Mouse (Mus musculus) left cerebral cortex, adult 11 months (tissue): ENCODE data around the gene Phtf2.
"Not testable (repeated sequence)": the region's sequence is repeated elsewhere in the genome, so short reads cannot be mapped to it uniquely, and the experiment has no call there.

Experiments used
- DNase-seq: peaks from one replicate; pipeline ENCODE4 v3.0.0; 2022; ENCODE audit warnings: low spot score

Gene Phtf2

DNA sequence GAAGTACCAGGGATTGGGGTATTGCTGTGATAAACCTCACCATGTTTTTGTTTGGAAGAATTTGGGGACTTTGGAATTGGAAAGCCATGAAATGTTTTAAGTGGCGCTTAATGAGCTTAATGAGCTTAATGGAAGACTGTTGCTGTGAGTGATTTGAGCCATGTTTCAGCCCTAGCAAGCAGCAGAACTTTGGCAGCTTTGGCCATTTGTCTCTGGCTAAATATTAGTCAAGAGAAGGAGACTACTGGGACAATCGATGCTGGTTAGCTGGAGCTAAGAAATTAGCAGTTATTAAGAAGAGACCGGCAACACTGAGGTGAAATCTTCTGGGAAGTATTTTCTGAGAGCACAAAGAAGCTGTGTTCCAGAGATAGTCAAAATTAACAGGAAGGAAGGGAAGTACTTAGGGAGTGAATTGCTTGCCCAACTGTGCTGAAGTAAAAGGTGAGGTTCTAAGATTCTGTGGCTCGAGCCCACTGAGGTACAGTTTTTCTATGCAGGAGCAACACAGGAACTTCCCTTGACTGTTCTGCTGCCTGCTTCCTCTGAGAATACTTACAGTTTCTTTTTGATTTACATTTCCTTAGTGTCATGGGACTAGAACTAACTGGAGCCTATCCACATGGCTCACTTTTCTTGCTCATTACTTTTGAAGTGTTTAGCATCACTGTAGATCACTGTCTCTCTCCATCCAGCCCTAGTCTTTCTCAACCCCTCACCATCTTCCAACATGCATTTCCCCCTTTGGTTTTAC lies 17.5 kb downstream of the Phtf2 start:
- DNase-seq, result no peak

DNA sequence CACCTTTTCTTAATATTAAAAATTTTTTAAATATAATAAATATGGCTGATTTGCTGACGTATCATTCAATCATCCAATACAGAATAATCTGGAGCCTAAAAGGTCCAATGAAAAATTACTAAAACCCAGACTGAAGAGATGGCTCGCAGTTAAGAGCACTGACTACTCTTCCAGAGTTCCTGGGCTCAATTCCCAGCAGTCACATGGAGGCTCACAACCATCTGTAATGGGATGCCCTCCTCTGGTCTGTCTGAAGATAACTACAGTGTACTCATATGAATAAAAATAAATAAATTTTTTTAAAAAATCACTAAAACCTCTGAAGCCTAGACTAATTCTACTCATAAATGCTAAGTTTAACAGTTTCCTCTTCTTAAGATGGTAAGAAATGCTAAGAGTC lies 20.0 kb downstream of the Phtf2 start:
- DNase-seq, result no peak

DNA sequence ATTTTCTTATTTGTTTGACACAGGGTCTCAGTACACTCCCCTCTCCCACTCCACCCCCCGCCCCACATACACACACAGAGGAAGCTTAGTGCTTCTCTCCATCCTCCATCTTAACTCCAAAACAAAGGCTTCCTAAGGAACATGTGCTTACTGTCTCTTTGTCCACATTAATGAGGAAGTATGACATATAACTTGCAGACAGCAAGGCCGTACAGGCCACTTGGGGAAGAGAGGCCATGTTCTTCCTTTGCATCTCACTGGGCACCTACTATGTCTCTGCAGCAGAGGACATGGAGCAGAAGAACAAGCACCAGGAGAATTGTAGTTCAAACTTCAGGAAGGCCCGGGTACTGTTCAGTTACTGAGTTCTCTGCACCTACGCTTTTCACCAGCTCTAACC lies 21.4 kb downstream of the Phtf2 start:
- no peak for DNase-seq

DNA sequence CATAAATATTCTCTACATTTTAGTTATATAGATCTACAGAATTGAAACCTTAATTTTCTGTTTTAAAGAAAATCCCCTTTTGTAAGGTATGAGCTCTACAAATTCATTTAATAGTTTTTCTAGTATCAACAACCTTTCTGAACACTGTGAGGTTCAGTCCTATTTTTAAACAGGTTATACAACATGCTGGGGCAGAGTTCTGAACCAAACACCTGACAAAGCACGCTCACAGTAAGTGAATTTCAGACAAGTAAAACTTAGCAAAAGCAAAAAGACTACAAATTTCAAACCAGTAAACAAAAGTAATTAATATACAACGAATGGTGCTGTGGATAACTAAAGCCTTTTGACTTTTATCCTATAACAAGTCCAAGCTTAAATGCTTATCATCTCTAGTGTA lies 23.5 kb downstream of the Phtf2 start:
- DNase-seq, result no peak

DNA sequence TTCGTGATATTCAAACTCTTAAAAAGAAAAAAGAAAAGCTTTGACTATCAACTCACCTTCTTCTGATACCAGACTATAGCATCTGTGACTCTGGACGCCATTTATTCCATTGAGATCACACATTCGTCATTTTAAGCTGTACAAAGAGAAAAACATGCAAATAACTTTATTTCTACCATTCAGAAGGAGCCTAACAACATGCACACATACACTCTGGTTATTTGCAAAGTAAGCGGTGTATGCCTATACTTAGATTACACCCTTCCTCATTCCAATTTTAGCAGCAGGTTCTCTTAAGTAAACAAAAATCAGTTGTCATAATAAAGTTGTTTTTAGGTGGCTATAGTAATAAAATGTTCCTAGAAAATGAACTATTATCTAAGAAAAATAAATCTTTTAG lies 26.9 kb downstream of the Phtf2 start:
- no peak for DNase-seq

DNA sequence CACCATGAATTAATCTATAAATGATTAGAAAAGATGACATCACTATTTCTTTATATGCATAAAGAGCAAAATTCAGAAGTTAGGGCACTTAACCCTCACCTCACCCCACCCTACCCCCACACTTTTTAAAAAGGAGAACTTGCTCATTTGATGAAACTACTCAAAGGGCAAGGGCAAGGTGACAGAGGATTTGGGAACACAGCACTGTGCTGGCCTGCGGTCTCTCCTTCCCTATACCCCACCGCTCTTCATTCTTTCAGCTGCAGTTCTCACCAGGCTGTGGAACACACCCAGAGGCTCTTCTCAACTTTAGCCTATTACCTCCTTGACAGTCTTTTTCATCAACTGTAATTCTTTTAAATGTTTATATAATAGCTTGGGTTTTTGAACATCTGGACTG lies 34.9 kb downstream of the Phtf2 start:
- no peak for DNase-seq

DNA sequence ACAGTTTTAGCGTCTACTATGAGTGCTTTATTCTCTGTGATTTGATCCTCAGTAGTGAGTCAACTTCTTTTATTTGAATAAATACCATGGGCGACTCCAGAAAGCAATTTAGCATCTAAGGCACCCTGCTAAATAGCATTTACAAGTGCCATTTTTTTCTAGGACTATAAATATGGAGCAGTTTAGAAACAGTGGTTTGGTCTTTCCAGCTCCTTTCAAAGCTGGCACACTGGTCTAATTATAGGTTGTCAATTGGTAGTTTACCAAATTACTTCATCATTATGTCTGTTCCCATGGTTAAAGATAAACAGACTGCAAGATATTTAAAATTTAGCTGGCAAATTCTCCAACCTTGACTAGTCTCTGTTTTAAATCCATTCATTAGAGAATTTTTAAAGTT lies 38.1 kb downstream of the Phtf2 start:
- no peak for DNase-seq

DNA sequence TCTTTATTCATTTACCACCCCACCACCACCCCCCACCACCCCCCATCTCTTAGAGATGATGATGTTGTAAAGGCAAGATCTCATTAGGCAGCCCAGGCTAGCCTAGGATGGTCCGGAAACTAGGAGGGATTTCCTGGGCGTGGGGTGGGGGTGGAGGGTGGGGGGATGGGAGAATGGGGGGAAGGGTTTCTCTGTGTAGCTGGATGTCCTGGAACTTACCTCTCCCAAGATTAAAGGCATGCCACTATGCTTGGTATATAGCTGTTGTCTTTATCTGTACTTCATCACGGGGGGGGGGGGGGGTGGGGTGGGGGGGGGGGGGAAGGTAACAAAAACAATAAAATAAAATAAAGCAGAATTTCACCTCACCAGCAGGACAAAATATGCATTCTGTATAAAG lies 38.5 kb downstream of the Phtf2 start:
- DNase-seq, result no peak

DNA sequence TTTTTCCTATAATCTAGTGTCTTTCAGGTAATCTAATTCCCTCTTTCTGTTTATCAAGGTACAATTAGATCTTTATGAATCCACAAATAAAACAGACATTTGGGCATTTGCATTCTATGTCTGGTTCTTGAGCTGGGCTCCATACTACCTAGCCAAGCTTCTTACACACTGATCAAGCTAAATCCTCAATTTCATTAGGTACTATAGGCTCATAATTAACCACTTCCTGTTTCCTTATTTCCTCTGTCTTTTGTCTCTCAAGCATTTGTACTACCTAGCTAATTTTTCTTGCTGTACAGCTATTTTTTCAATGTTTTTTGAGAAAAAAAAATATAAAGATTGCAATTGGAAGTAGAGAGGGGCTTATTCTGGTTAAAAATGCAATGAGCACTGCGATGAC lies 44.8 kb downstream of the Phtf2 start:
- DNase-seq, result no peak

DNA sequence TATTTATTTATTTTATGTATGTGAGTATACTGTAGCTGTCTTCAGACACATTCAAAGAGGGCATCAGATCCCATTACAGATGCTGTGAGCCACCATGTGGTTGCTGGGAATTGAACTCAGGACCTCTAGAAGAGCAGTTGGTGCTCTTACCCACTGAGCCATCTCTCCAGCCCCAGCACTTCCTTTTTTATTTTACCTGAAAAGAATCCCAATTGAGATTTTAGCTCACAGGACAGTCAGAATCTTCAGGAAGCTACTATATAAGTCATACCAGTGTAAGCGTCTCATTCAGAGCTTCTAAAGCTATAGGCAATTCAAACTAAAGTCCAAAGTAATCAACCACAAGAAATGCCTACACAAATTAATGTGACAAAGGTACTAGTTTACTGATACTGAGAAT lies 47.5 kb downstream of the Phtf2 start:
- no peak for DNase-seq

DNA sequence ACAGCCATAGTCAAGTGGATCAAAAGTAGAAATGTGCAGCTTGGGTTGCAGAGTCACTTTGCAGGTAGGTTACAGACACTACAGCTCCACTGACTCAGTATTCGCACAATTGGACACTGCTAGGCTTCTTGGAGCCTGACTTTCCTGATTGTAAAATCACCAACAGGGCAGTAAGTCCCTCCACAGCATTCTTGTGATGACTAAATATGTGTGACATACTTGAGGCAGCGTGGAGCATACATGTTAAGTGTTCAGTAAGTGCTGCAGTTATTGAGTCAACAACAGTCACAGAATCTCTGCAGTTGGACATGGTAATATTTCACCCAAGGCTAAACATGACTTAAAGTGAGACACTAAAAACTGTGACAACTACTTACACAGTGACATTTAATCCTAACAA lies 50.5 kb downstream of the Phtf2 start:
- DNase-seq, result no peak

DNA sequence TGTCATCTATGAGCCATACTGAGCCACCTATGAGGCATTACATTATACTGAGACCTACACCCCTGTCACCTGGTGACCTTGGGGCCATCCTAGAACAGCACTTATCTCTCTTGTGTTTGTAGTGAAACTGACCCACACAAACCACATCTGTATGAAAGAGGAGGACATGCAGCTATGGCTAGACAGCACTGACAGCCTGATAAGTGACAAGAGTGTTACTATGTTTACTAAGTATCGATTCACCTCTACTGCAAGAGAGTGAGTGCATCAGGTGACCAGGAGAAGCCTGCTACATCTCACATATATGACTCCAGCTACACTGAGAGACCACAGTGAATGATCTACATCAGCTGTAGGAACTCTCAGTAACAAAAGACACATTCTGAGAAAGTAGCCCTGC lies 51.2 kb downstream of the Phtf2 start:
- DNase-seq, result no peak

DNA sequence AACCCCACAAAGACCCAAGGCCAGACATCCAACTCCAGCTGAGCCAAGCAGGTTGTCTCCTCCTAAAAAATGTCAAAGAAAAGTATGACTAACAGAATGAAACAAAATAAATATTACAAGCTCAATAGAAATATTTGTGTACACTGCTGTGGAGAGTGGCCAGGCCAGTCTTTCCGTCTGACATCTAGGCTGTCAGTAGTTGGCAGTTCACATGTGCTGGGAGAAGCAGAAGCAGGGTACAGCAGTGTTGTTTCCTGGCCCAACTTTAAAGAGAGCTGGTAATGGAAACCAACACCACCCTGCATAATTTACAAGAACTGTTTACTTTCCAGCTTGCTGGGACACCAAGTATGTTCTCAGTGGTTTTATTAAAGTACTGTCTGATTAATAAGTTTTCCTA lies 60.3 kb downstream of the Phtf2 start:
- no peak for DNase-seq

DNA sequence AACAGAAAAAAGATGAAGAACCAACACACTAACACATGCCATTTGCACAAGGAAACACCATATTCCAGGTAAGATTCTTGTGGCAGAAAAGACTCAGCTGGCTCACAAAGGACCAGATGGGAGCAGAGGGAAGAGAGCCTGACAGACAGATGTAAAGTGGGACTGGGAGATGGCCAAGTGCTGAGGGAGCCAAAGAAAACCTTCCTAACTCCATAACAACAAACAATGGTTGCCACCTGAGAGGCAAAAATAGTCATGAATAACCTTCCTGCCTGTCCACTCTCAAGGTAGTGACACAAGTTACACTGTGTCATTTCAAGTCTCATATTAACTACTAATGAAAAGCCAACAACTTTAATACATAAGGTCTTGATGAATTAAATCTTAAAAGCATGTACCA lies 60.8 kb downstream of the Phtf2 start:
- DNase-seq, result no peak

DNA sequence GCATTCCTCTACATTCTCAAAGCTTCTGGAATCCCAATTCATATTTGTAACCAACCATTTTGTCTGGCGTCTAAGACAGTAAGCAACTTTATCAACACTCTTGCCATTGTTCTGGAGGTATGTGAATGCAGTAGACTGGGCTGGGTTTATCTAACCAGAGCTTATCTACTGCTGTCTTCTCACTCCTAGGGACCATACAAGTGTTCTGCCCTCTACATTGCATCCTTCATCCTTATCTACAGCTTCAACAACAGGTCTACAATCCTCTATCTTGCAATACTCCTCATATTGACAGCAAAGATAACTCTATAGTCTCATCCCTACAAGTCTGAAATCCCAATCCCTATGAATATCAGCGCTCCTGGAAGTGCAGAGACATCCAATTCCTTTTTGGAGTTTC lies 66.8 kb downstream of the Phtf2 start:
- DNase-seq, result no peak

DNA sequence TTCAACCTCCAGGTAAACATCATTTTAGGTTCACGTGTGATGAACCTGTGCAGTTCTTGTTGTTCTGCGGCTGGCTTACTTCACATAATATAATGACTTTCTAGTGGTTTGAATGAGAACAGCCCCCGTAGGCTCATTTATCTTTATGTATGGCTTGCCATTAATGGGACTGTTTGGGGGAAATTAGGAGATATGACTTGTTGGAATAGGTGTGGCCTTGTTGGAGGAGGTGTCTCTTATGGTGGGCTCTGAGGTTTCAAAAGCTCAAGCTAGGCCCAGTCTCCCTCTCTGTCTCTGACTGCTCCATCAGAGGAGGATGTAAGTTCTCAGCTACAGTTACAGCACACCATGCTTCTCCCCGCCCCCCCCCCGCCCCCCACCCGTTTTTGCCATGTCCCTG lies 71.5 kb downstream of the Phtf2 start:
- DNase-seq, result no peak

DNA sequence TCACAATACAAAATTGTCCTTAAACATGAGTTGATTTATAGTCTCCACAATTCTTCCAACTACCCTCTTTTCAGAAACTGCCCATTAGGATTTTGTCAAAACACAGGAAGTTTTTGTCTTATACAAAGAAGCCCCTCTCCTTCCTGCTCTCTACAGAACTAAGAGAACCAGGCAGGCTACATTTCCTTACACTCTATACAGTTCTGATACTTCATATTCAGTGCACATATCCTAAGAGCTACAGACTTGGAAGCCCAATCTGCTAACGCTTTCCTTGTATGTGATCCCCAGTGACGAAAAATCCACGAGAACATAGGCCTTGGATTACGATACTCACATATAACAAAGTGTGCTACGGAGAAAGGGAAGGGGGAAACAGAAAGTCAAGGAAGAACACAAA lies 86.0 kb downstream of the Phtf2 start:
- no peak for DNase-seq

DNA sequence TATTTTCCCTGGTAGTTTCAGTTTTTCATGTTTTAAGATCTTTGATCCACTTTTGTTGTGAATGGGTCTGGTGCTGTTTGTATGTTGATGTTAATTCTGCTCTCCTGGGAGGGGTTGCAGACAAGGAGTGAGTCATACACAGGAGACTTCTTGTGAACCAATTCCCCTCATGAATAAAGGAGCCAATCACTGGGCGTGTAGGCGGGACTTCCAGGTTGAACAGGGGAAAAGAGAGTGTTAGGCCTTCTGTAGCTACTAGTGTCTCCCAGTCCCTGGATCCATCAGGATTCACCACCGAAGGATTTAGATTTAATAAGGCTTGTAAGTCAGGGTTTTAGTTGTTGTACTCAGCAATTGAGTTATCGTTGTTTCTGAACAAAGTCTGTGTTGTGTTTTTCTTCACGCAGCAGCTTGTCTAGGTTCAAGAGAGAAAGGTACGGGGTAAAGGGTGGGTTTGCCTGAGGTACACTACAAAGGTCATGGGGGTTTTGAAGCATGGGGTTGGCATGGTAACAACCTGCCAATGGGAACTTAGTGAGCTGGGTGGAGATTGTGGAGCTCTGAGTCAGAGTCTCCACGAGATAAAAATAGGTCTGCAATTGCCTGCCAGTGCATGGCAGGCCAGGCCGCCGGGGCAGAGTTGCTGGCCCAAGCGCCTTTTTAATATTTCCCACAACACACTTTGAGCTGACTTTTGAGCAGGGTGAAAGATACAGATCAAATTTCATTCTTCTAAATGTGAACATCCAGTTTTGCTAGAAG lies 90.0 kb downstream of the Phtf2 start:
- no peak for DNase-seq

DNA sequence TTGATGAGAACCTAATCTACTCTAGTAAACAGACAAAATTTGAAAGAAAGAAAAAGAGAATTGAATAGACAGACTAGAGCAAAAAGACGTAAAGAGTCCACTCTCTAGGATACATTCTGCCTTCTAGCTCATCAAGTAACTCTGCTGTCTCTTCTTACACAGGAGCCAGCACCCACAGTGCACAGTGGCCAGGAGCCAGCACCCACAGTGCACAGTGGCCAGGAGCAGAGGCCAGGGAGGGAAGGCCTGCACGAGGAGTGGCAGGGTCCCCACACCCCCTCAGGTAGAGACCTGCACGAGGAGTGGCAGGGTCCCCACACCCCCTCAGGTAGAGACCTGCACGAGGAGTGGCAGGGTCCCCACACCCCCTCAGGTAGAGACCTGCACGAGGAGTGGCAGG lies 95.5 kb downstream of the Phtf2 start:
- DNase-seq, result not testable (repeated sequence)

DNA sequence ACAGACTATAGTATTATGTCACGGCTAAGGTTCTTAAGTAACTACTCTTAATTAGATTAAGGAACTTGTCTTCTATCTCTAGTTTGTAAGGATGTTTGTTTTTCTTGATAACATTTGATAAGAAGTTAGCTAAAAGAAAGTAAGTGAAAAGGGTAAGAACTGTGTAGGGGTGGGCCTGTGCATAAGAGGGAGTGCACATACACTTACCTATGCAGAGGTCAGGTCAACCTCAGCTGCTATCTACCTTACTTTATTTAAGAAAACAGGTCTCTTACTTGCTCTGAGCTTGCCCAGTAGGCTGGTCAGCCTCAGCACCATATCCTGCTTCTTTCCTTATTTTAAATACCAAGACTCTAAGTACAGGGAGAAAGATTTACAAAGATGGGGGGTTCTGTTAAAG lies 100.8 kb downstream of the Phtf2 start:
- DNase-seq, result no peak

DNA sequence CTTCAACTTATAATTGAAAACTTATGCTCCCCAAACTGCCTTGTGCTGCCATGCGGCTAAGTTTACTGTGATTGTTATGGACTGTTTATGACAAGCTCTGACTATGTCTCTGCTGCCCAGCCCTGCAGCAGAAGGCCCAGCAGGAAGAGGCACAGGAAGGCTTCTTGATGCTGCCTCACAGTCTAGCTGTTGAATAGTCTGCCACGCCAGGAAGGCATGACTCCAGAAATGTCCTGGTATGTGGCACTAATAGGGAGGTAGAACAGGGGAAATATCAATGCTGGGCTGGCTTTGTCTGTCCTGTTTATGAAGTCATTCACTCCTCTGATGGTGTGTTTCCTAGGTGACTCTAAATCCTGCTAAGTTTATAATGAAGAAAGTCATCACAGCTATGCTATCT lies 102.7 kb downstream of the Phtf2 start:
- DNase-seq, result no peak

DNA sequence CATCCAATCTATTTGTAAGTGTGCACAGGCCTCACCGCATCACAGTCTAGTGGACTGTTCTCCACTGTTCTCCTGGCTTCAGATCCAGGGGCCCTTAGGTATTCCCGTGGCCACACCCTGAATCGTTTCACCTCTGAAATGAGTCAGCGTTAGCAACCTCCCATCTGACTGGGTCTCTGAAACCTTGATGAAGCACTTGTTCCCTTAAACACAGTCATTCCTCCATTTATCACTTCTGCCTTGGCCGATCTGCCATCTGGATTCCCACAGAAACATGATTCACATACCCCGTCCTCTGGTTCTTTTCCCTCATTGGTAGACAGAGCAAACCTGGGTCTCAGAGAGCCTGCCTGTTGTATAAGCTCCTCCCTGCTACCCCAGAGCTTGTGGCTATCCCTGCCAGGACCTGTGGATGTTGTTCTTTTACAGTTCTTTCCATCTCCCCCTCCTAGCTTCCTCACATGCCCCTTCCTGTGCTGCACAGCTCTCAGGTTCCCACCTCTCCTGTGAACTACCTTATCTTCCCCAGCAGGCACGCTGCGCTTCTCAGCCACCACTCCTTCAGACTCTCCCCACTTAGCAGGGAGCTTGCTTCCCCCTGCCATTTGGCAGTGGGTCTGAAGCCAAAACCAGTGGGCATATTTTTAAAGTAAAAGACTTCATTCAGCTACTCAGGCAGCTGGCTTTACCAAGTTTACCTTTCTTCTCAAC lies 103.5 kb downstream of the Phtf2 start:
- no peak for DNase-seq

DNA sequence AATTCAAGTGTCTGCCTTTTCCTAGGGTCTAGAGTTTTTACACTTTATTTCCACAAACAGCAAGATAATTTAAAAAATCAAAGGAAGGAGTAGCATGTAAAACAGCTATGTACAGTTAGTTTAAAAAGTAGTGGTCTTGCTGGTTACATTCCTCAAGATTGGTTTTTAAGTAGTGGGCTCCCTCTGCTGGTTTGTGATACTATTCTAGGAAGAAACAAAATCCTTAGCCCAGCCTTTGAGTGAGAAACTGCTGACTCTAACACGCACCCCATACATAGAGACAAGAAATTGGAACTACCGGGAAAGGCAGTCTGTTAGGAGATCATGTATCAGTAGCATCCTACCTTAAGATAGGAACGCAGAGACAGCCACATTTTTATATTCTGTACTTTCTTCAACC lies 108.6 kb downstream of the Phtf2 start:
- peak; percentile 21 for DNase-seq
